Mouse (Mus musculus): ENCODE data around the gene Gpr107. TPM values are rescaled to one million over a fixed set of nuclear protein-coding genes. Genes with fewer than 3 reads are reported as not detected.

Gene Gpr107
- 10.0 and 11.4 TPM in 2 replicates for total RNA-seq (2014; rRNA removed)
- polyA plus RNA-seq (2012; rRNA removed) = 6.8 and 8.3 TPM in 2 replicates

DNA sequence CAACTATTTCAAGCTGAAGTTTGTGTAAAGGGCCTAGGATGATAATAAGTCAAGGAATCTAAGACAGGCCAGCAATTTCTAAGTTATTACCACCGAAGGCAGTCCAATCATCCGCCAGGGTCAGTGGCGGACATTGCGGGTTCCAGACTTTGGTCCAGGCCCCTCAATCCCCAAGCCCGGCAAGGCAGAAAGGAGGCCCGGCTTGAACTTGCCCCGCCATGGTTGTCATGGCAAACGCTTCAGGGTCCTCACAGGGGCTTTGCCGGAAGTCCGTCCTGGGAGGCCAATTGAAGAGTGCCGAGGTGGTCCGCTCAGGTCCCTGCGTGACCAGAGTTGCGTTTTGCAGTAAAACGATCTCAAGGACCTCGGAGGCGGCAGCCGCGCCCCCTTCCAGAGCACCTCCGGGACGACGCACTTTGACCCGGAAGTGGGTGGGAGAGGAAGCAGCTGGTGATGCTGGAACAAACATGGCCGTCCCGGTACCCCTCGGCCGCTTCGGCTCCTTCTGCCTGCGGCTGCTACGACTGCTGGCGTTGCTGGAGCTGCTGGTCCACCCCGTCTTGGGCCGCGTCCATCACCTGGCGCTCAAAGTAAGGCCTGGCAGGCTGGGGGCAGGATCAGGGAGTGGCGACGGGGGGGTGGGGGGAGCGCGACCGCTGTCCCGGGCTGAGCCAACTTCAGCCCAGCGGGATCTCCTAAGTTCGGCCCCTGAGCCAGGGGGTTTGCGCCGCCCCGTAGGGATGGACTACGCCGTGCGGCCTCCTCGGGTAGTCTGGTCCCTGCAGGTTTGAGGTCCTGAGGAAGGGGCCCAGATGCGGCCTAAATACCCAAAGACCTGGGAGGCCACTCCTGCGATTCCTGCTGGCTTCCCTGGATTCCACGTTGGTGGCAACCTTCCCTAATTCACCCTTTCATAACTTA, at the start of gene Gpr107:
Gene Gpr107, plus strand, starts transcription at position 425 of the 921 bp plus-strand sequence.
- DNase-seq (ENCODE audit: extremely low read depth, low read depth, low spot score) = peak; percentile 71
- peak within 1 kb of the TSS; percentile 93 for H3K4me3 ChIP-seq (ENCODE audit: insufficient read depth, low read depth, low read length)
- H3K79me2 ChIP-seq (ENCODE audit: control insufficient read depth, insufficient read depth, low read length) = peaks cover 32% of the 10 kb centered on the region
- TF ChIP-seq CTCF (IDR thresholded peaks at IDR 0.05; ENCODE audit: low read depth, low read length) (no peak), POLR2A (IDR thresholded peaks at IDR 0.05; ENCODE audit: extremely low read depth, insufficient read depth, low read length) (peak; percentile 59; the same call in 1 of the 2 replicates)
- H3K9ac ChIP-seq (ENCODE audit: low read depth, low read length) = peak within 1 kb of the TSS; percentile 93
- H3K4me1 ChIP-seq (ENCODE audit: control insufficient read depth, insufficient read depth, low read length) = peaks cover 8% of the 10 kb centered on the region; the same call in 1 of the 2 replicates
- H3K27ac ChIP-seq (replicated peaks; ENCODE audit: insufficient read depth, low read depth, low read length) = no peak within 1 kb of the TSS; the same call in 1 of the 2 replicates
- peaks cover 3% of the 10 kb centered on the region; the same call in 1 of the 2 replicates for H3K36me3 ChIP-seq (ENCODE audit: control insufficient read depth, insufficient read depth, low read length)
- H3K27me3 ChIP-seq (ENCODE audit: control insufficient read depth, insufficient read depth, low read length) = no peaks in the 10 kb centered on the region
- WGBS = 1% methylated on average over 53 of the region's 53 CpGs

GRCm38 (mm10) chr2:31103321-31103720, 48.8 kb upstream of the Gpr107 start:
- peaks cover 2% of the 10 kb centered on the region; the same call in 1 of the 2 replicates for H3K4me1 ChIP-seq (ENCODE audit: control insufficient read depth, insufficient read depth, low read length)
- no peak overlapping the region for H3K9ac ChIP-seq (ENCODE audit: low read depth, low read length)
- H3K4me3 ChIP-seq (ENCODE audit: insufficient read depth, low read depth, low read length) = peak overlapping the region; percentile 30; the same call in 1 of the 2 replicates
- WGBS = 37% methylated on average over 8 of the region's 8 CpGs
- TF ChIP-seq POLR2A (IDR thresholded peaks at IDR 0.05; ENCODE audit: extremely low read depth, insufficient read depth, low read length) (no peak), CTCF (IDR thresholded peaks at IDR 0.05; ENCODE audit: low read depth, low read length) (no peak)
- H3K79me2 ChIP-seq (ENCODE audit: control insufficient read depth, insufficient read depth, low read length) = no peaks in the 10 kb centered on the region; the same call in 1 of the 2 replicates
- no peaks in the 10 kb centered on the region for H3K36me3 ChIP-seq (ENCODE audit: control insufficient read depth, insufficient read depth, low read length)
- no peak overlapping the region for H3K27ac ChIP-seq (replicated peaks; ENCODE audit: insufficient read depth, low read depth, low read length)
- H3K27me3 ChIP-seq (ENCODE audit: control insufficient read depth, insufficient read depth, low read length) = no peaks in the 10 kb centered on the region
- peak; percentile 76 for DNase-seq (ENCODE audit: extremely low read depth, low read depth, low spot score)

GRCm38 (mm10) chr2:31105279-31105678, 46.8 kb upstream of the Gpr107 start:
- H3K79me2 ChIP-seq (ENCODE audit: control insufficient read depth, insufficient read depth, low read length) = peaks cover 6% of the 10 kb centered on the region
- H3K27me3 ChIP-seq (ENCODE audit: control insufficient read depth, insufficient read depth, low read length) = no peaks in the 10 kb centered on the region
- H3K27ac ChIP-seq (replicated peaks; ENCODE audit: insufficient read depth, low read depth, low read length) = no peak overlapping the region
- TF ChIP-seq CTCF (IDR thresholded peaks at IDR 0.05; ENCODE audit: low read depth, low read length) (no peak), POLR2A (IDR thresholded peaks at IDR 0.05; ENCODE audit: extremely low read depth, insufficient read depth, low read length) (no peak)
- no peaks in the 10 kb centered on the region for H3K36me3 ChIP-seq (ENCODE audit: control insufficient read depth, insufficient read depth, low read length)
- no peak for DNase-seq (ENCODE audit: extremely low read depth, low read depth, low spot score)
- H3K4me3 ChIP-seq (ENCODE audit: insufficient read depth, low read depth, low read length) = no peak overlapping the region
- WGBS = 89% methylated on average over 3 of the region's 3 CpGs
- peaks cover 4% of the 10 kb centered on the region; the same call in 1 of the 2 replicates for H3K4me1 ChIP-seq (ENCODE audit: control insufficient read depth, insufficient read depth, low read length)
- no peak overlapping the region for H3K9ac ChIP-seq (ENCODE audit: low read depth, low read length)

DNA sequence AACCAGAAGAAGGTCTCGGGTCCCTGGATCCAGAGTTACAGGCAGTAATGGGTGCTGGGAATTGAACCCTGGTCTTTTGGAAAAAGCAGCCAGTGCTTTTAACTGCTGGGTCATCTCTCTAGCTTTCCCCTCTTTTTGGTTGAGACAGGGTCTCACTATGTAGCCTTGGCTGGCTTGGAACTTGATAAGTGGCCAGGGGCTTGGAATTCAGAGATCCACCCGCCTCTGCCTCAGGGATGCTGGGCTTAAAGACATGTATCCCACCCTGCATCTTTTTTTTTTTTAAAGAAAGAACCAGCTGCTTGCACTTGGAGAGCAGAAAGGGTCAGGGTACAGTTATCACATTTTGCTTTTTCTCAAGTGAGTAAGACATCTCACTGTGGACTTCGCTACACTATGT, 46.1 kb upstream of the Gpr107 start:
- Histone ChIP-seq H3K4me1 (ENCODE audit: control insufficient read depth, insufficient read depth, low read length) (peaks cover 4% of the 10 kb centered on the region; the same call in 1 of the 2 replicates), H3K79me2 (ENCODE audit: control insufficient read depth, insufficient read depth, low read length) (peaks cover 12% of the 10 kb centered on the region), H3K4me3 (ENCODE audit: insufficient read depth, low read depth, low read length) (no peak overlapping the region), H3K27ac (replicated peaks; ENCODE audit: insufficient read depth, low read depth, low read length) (no peak overlapping the region), H3K36me3 (ENCODE audit: control insufficient read depth, insufficient read depth, low read length) (no peaks in the 10 kb centered on the region), H3K9ac (ENCODE audit: low read depth, low read length) (no peak overlapping the region), H3K27me3 (ENCODE audit: control insufficient read depth, insufficient read depth, low read length) (no peaks in the 10 kb centered on the region)
- no peak for TF ChIP-seq CTCF (IDR thresholded peaks at IDR 0.05; ENCODE audit: low read depth, low read length)
- no peak for TF ChIP-seq POLR2A (IDR thresholded peaks at IDR 0.05; ENCODE audit: extremely low read depth, insufficient read depth, low read length)
- no peak for DNase-seq (ENCODE audit: extremely low read depth, low read depth, low spot score)
- WGBS = 95% methylated on average over 3 of the region's 3 CpGs

GRCm38 (mm10) chr2:31106621-31107320, 45.3 kb upstream of the Gpr107 start:
- Histone ChIP-seq H3K9ac (ENCODE audit: low read depth, low read length) (no peak overlapping the region), H3K4me3 (ENCODE audit: insufficient read depth, low read depth, low read length) (no peak overlapping the region), H3K4me1 (ENCODE audit: control insufficient read depth, insufficient read depth, low read length) (peaks cover 4% of the 10 kb centered on the region; the same call in 1 of the 2 replicates), H3K79me2 (ENCODE audit: control insufficient read depth, insufficient read depth, low read length) (peaks cover 14% of the 10 kb centered on the region), H3K27ac (replicated peaks; ENCODE audit: insufficient read depth, low read depth, low read length) (no peak overlapping the region), H3K27me3 (ENCODE audit: control insufficient read depth, insufficient read depth, low read length) (no peaks in the 10 kb centered on the region), H3K36me3 (ENCODE audit: control insufficient read depth, insufficient read depth, low read length) (no peaks in the 10 kb centered on the region)
- 57% methylated on average over 11 of the region's 11 CpGs for WGBS
- no peak for DNase-seq (ENCODE audit: extremely low read depth, low read depth, low spot score)
- TF ChIP-seq CTCF (IDR thresholded peaks at IDR 0.05; ENCODE audit: low read depth, low read length) (no peak), POLR2A (IDR thresholded peaks at IDR 0.05; ENCODE audit: extremely low read depth, insufficient read depth, low read length) (no peak)

Measured in liver, adult 2 months (tissue).